Mouse (Mus musculus): ENCODE data around the gene Ppp1r26.

DNA sequence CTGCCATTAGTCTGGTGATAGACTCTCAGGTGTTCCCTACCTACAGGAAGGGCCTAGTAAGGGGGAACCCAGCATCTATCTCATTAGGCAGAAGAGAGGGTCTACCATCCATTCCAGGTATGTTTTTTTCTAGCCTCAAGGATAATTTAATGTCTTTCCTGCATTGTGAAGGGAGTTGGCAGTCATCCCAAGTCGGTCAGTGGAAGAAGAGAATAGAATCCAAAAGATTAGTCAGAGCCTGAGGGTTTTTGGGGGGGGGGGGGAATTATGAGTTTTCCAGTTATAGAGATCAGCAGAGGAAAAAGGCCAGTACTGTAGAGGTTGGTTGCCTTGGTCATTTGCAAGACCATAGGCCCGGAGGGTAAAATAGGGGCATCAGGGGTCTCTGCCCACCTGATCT, 47.9 kb downstream of the Ppp1r26 start:
- TF ChIP-seq CTCF (IDR thresholded peaks at IDR 0.05; ENCODE audit: low read depth) (no peak), EP300 (IDR thresholded peaks at IDR 0.05; ENCODE audit: low read depth) (no peak)

Measured in liver, postnatal 0 days (tissue).